Mouse (Mus musculus) right cerebral cortex, postnatal 36 days (tissue): ENCODE measurements around the gene Fat1.
A peak's percentile ranks its signal among the peaks of the same experiment; 100 is the strongest.

ENCODE experiments used
- DNase-seq, 2 experiments: peaks; one replicate each; pipeline ENCODE4 v3.0.0; 2022; ENCODE audit warnings: low spot score in 2 of 2, mixed read lengths in 1 of 2

The Fat1 gene

DNA sequence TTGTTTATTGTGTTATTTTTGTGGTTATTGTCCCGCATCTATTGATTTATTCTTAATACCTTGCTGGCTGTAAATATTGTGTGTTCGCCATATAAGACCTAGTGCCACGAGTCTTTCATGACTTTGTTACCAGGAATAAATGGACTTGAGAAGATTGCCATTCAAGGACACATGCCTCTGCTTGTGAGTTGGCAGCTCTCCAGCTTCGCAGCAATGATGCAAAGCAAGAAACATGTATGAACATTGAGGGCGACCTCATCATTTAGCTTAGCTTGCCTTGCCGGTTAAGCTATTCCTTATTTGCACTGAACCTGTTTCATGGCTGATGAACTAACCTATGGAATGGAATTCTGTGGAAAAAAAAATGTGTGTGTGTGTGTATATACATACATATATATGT is 26.2 kb downstream of the Fat1 start:
- DNase-seq: no peak

DNA sequence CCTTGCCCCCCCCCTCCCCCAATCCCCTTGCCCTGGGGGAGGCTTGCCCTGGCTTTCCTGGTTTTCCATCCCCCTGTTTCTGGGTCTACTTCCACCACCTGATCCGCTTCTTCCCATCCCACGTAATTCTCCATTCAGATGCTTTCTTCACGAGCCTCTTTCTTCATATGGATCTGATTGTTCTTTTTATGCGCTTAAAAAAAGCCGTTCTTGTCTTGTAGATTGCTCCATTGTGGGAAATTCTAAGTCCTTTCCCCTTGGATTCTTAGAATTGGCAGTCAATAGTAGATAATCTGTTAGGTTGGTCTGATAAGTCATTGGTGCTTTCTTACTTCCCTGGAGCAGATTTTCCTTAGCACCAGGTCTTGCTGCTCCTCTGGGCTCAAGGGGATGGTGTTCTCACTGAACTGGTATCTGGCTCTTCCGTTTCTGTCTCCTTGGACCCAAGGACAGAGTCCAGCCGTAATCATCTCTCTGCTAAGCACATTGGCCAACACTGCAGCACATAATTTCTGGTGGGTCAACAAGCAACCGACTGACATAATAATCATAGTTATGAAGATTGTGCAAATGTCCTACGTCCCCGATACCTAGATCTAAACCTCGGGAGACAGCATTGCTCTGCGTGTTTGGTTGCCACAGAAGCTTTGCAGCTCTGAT is 27.5 kb downstream of the Fat1 start:
- no peak for DNase-seq

DNA sequence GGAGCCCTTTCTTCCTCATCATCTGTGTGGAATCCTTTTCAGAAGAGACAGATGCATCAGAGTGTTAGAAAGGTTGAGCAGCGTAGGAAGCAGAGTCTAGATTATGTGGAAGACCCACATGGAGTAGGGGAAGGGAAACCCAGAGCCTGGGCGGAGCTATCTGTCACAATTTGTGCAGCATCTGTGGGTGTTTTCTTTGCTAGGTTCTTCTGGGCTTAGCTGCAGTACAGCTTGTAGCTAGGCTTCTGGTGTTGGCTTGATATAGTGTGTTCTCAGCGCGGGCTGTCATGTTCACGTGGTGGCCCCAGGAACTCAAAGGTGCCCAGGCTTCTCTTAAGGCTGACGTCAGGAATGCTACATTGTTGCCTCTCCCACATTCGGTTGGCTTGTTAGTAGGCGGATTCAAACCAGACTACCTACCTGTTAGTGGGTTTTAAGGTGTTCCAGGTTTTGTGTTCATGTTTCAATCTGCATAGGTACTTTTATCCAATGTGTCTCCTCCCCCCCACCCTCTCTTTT is 32.3 kb downstream of the Fat1 start:
- DNase-seq: no peak

DNA sequence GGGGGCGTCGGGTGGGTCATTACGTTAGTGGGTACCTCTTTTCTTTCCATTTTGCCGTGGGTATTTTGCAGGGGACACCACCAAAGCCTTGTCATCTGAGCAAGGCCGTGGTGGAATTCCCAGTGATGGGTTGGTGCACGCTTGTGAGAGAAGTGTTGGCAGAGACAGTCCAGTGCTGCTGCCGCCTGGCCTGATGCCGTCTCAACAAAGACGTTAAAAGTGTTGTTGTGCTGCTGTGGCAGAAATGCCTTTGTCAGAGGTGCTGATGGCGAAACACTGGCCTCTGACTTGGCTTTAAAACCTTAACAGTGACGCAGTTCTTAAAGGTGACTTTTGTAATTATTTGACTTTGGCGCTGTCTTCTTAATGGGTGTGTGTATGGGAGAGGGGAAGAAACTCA is 34.8 kb downstream of the Fat1 start:
- no peak for DNase-seq

DNA sequence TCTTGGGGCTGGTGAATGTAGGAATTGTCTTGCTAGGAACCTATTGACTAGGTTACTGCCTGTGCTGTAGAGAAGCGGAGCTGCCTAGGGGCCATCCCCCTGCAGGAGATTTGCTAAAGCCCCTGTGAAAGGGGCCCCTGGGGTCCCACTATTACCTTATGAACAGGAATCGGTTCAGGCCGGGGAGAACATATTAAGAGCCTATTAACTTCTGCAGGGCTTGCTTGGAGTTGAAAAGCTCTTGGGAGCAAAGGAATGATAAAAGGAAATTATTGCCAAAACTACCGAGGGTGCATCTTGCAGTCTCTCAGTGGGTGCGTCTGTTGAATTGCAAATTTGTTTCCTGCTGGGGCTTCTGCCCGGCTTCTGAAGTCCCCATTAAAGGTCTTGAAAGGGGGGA is 36.1 kb downstream of the Fat1 start:
- no peak for DNase-seq

DNA sequence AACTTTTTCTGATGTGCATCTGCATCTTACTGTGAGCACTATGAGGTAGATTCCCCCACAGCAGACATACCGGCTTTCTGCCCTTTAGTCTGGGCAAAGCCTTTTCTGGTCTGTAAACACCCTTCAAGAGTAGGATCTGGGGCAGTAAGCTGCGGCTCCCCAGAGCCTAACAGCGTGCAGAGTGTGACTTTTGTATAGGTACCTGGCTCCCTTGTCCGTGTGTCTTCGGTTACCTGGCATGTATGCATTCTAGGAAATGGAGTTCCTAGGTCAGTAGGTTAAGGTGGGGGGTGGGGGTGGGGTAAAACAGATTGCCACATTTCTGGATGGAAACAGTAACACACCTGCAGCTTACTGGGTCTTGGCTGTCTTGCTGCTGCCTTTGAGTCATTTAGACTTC is 36.7 kb downstream of the Fat1 start:
- no peak for DNase-seq

DNA sequence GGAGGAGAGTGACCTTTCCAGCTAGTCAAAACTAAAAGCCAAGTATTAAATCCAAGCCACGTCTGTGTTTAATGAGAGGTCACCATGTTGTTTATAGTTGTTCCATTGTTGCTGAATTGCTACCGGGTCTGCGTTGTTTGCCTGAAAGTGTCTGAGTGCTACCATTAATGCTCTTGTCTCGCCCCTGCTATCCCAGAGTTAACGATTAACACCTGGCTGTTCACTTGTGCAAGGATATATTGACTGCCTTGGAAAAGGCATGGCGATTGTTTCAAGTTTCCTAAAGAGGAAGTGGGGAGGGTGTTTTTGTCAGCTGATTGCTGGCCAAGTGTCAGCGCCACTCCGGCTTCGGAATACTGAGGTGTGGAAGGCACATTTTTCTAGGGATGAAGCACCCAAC is 39.9 kb downstream of the Fat1 start:
- DNase-seq: no peak

DNA sequence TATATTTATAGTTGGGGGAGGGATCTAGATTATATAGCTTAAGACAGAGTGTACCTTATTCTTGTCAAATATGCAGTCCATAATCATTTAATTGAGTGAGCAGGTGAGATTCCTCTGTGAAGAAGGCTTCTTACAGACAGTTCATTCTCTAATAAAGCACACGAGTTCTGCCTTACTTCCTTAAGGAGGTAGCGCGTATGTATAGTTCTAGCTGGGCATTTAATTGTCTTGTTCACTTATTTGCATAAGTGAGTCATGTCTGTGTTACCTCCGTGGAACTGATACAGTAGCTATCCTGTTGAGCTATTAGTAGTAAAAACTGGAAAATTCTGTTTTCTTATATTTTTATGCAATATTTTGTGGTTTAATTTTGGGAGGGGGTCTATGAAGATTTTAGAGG is 40.4 kb downstream of the Fat1 start:
- no peak for DNase-seq

DNA sequence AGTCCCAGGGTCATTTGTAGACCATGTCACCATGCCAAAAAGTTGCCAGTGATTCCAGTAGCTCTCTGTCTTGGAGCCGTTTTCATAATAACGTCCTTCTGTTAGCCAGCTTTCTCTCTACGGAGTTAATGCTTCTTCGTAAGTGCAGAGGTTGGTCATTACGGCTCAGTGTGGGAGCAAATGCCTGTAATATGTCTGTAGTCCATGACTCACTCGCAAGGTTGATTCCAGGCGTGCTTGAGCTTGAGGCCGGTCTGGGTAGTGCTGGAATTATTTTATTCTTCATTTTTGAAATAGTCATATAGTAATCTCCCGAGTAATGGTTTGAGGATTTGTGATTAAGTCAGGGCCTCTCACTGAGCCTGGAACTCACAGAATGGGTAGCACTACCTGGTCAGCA is 43.4 kb downstream of the Fat1 start:
- no peak for DNase-seq

DNA sequence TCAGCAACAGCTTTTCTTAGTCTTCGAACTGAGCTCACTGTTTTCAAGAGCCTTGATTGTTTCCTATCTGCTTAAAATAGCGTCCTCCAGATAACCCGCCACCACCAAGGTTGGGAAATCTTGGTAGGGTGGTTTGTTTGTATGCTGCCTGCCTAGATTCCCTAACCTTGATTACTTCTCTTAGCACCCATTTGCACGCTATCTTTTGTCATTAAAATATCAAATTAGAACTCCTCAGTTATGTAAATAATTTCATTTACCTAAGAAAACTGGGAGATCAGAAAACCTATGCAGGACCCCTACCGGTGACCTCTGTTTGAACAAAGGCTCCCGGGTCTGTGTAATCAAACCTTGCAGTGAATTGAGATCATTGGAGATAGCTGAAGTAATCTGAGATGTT is 44.0 kb downstream of the Fat1 start:
- DNase-seq: no peak

DNA sequence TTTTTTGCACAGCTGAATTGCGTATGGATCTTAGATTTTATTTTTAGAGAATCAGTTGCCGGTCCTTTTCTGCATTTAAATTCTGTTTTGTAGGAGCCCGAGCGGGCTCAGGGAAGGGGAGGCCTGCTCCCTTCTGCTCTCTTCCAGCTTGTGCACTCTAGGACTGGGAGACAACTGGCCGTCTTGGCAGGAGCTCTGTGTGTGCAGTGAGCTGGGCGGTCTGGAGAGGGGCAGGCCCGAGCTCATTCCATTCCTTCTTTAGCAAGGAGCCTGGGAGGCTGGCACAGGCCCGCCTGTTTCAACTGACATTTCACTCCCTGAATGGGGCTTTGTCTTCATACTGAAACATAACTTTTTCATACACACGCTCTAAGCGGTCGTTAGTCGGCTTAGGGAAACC is 44.8 kb downstream of the Fat1 start:
- DNase-seq: peak in 1 of 2 experiments; percentile 30

DNA sequence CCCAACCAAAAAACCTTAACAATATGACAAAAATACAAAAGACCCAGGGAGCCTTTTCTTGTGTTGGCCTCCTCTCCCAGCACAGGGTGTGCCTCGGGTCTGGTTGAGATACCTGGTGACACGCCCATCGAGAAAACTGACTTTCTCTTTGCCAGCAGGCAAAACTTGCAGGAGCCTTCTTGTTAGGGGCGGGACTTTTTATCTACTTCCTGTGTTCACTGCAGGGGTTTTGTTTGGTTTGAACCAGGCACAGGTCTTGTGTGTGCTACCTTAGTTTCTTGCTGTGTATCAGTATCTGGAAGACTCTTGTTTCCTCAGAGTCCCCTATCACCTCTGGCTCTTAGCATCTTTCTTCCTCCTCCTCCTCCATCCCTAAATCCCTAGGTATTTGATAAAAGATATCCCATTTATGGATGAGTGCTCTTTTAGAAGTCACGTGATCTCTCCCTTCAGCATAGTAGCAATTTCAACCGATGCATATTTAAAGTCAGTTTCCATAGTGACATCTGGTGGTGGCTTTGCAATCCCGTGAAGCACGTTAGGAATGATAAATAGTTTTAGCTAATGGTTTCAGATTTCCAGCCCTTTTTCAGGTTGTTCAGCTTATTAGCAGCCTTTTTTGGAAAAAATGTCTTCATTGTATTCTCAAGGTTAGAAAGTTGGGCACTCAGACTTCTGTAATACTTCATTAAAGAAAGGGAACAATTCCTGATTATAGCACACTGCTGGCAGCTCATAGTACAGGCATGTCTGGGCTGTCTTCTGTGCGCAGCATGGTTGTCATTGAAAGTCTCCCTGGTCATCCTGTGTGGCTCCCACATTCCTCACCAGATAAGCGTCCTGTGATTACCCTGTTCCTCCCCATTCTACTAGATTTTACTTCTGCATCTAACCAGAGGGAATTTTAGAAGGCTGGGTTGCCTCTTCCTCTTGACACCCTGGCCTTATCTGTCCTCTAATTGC is 50.4 kb downstream of the Fat1 start:
- no peak for DNase-seq

DNA sequence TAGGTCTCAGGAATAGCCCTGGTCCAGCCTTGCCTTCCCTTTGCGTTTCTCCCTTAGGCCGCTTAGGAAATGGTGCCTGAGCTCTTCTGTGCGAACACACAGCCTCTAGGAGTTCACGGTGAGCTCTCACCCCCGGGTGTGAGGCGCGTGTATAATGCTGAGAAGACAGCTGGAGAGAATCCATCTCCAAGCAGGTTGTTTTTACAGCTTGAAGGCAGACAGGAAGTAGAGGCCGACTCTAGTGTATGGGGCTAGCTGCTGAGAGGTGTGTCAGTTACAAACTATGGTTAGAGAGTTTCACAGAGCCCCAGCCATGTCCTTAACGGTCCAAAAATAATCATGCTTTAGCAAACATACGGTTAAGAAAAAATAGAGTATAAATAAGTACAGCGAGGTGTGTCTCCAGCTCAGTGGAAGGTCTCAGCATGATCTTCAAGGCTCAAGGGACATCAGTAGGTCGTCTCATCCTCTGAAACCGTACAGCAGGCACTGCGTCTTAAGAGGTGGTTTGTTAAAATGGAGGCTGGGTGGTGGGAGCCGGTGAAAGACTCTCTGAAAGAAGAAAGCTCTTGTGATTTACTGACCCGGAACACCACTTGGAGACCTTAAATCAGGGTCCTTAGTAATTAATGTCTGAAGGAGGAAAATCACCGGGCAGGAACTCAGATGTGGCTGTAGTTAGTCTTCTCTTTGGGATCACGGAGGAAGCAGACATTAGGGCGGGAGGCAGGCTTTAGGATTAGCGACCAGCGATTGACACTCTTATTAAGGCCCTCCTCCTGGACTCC is 56.6 kb downstream of the Fat1 start:
- DNase-seq: no peak

DNA sequence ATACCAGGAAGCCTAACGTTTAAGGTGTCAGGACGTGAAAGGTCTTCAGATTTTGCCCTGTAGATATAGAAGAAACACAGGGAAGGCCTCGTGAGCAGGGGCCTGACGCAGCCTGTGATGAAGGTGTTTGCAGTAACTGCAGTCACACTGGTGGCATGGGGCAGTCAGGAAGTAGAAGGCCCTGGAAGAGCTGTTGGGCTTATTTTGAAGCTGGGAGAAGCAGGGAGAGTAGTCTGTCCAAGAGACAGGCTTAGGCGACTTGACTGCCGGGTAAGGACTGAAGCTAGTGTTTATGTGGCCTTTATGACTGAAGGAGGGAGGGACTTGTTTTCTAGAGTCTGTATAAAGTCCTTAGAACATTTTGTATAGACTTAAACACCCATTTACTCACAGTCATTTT is 57.4 kb downstream of the Fat1 start:
- DNase-seq: no peak

DNA sequence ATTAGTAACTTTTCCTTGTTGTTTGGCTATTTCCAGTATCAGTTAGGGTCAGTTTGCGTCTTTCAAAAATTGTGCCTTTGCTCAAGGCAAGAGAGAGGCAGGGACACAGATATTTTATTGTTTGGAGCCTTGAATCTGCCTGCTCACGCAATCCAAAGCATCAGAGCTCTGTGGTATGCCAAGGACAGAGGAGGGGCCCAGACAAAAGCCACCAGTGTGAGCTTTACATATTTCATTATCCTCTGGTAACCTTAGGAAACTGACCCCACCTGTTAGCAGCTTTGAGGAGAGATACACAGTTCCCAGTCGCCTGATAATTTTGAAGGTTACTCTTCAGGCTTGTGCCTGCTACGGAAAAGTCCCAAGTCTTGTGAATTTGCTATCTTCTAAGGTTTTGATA is 58.1 kb downstream of the Fat1 start:
- no peak for DNase-seq

DNA sequence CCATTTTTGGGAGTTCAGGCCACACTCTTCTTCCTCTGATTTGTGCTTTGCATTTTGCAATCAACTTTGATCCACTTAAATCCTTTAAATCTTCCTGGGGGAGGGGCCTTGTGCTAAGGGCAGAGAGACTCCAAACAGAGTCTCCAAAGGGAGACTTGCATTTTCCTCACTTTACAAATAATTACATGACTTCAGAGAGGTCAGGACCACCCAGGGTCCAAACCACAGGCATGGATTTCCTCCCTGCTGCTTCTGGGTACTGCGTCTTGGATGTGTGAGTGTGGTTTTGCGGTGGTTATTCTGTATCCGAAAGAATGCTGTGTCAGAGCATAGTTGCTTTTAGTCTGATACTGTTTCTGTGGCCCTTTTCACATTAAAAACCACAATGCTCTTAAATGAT is 61.2 kb downstream of the Fat1 start:
- DNase-seq: no peak

DNA sequence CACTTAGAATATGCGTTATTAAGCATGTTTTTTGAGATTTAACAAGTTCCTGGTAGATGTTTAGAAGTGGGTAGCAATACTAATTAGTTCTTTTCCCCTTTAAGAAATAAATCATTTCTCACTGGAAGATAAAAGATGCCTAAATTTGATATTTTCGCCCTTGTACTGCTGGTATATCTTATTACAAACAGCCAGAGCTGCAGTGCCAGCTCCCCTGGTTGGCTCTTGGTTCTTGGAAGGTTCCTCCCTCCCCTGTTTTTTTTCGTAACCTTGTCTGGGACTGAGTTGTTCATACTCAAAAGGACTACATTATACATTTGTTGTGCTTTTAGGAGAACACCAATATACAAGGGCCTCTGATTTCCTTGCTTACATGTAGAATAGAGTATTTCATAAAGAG is 62.1 kb downstream of the Fat1 start:
- no peak for DNase-seq

DNA sequence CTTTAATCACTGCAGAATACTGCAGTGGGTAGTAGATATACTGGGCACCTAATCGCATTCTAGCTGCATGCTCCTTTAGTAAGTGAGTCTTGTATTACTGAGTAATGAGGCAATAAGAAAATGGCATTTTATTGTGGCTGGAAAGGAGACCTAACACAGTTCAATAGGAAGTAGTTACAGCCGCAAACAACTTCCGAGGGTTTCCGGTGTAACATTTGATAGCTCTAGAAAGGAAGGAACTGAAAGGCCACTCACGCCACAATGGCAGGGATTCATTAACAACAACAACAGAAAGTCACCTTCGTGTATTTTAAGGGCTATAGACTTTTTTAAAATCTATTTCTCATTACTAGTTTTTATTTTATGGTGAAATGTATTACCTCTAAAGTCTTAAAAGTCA is 62.6 kb downstream of the Fat1 start:
- no peak for DNase-seq

DNA sequence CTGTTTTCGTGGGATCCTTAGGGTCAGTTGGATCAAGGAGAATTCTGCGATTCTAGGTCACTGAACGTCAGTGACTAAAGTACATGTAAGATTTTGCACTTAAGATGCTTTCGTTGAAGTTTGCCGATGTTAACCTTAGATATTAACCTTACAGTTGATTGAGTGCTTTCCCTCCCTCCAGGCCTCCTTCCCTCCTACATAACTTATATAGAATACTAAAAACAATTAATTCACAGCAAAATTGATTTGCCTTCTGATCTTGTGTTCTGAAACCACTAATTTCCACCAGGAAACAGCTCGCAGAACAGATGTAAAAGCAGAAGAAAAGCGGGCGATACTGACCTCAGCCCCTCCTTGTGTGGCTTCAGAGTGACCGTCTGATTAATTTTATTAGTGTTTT is 63.0 kb downstream of the Fat1 start:
- DNase-seq: no peak

DNA sequence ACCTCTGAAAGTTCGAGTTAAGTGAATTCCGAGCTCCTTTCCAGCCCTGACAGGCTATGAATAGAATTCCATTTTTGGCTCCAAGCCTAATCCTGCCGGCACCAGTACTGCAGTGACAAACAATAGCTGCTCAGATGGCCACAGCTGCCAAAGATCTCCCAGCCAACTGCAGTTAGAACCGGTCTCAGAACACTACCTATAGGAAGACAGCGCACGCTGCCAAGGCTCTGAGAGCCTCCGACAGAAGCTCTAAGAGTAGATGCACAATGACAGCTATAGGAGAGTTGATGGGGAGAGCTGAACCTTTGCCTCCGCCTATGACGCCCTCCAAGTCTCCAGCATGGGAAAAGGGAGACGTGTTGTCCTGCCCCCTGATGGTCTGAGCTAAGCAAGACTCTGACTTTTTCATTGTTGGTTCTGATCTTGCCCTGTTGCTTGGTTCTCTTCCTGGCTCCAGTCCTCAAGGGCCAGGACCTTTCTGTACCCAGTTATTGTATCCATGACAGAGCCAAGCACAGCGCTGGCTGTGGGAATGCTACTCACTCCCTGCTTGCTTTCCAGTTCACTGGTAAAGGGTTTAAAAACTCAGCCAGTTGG is 63.5 kb downstream of the Fat1 start:
- DNase-seq: peak; percentile 18 to 48

DNA sequence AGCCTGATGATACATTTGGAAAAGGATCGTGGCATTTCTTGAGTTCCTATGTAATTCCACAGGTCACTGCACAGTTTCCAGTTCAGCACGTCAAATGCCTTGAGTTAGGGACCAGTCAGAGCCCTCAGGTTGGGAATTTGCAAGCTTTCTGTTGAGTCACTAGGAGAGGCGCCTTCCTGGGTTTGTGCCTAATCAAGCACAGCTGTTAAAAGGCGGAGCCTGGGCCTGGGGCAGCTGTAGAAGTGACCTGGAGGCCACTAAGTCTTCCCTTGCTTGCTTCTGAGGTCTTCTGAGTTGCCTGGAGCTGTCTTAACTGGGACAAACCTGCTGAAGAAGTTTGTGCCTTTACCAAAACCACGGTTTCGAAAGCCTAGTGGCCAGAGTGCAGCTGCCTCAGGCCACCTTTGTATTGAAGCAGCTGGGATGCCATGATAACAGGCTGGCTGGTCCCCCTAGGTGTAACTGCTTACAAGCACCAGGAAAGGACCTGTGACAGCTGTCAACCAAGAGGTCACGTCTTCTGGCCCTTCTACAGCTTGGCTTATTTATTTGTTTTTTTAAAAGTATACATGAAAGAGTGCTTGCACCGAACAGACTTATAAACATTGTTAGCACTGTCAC is 66.4 kb downstream of the Fat1 start:
- no peak for DNase-seq
